Mouse (Mus musculus): ENCODE data around the gene Klhl10.

- no peak for TF ChIP-seq CTCF (IDR thresholded peaks at IDR 0.05; ENCODE audit: borderline replicate concordance, extremely low read depth, insufficient read depth, insufficient read length)
- no peak for TF ChIP-seq POLR2A (IDR thresholded peaks at IDR 0.05; ENCODE audit: borderline replicate concordance, extremely low read depth, insufficient read depth, insufficient read length, poor library complexity, severe bottlenecking)
These were observed 59.6 kb downstream of the Klhl10 start for GRCm38 (mm10) chr11:100501321-100501720.
